ENCODE assay signal across 8 mouse cellular contexts in the genomic region with DNA sequence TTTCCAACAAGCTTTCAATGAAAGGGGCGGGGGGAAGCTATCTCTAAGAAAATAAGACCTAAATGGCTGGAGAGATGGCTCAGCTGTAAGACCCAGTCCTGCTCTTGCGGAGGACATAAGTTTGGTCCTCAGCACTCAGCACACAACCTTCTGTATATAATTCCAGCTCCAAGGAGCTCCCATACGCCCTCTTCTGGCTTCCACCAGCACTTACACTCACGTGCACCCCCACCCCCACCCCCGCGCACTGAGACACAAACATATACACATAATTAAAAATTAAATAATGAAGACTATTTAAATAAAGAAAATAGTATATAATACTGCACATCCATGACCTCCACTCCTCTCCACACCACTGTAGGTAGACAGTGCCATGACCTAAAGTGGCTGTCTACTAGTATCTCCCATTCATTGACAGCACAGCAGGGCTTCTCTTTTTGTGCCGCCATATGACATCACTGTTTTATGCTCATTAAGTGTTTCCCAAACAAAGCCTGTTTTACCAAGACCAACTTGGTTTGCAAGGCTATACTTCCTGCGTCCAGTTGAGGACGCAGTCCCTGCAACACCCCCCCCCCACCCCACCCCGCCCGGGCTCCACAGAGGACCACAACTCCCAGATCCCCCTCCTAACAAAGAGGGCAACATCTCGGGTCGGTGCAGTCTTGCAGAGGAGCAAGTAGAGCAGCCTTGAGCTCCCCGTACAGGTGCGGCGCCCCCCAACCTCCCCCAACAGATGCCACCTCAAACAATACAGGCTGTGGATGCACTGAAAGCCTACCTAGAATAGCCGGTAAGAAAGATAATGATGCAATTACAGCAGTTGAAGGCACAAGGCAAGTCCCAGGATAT. TPM values are rescaled to one million over a fixed set of nuclear protein-coding genes. Genes with fewer than 3 reads are reported as not detected.
DNase-seq lines count a peak whose midpoint lies in the region; ATAC-seq and TF ChIP-seq lines count a peak whose summit lies in the region.

No protein-coding gene starts in this region.

- H3K27me3 ChIP-seq in lung, embryonic 14.5 days (ENCODE audit: insufficient read depth, low read length), result no peaks in the 10 kb centered on the region
- no peaks in the 10 kb centered on the region for H3K27me3 ChIP-seq in embryonic facial prominence, embryonic 14.5 days (replicated peaks; ENCODE audit: control insufficient read depth, insufficient read depth, low read length)
- H3K27me3 ChIP-seq in limb, embryonic 13.5 days, result no peaks in the 10 kb centered on the region

- peak overlapping the region; percentile 56 for H3K9ac ChIP-seq in lung, embryonic 14.5 days
- peak overlapping the region; percentile 64 for H3K9ac ChIP-seq in embryonic facial prominence, embryonic 14.5 days (ENCODE audit: low read depth, low read length)
- peak overlapping the region; percentile 68 for H3K9ac ChIP-seq in limb, embryonic 13.5 days

- H3K36me3 ChIP-seq in lung, embryonic 14.5 days (ENCODE audit: insufficient read depth), result no peaks in the 10 kb centered on the region
- no peaks in the 10 kb centered on the region for H3K36me3 ChIP-seq in embryonic facial prominence, embryonic 14.5 days (ENCODE audit: control insufficient read depth, insufficient read depth, low read length)
- H3K36me3 ChIP-seq in limb, embryonic 13.5 days, result peaks cover 2% of the 10 kb centered on the region; the same call in 1 of the 2 replicates

- H3K4me3 ChIP-seq in lung, embryonic 14.5 days (ENCODE audit: low read depth, low read length), result peak overlapping the region; percentile 55
- H3K4me3 ChIP-seq in embryonic facial prominence, embryonic 14.5 days (ENCODE audit: low read depth, low read length), result peak overlapping the region; percentile 66
- peak overlapping the region; percentile 64 for H3K4me3 ChIP-seq in limb, embryonic 13.5 days

- ATAC-seq in lung, embryonic 14.5 days (ENCODE audit: insufficient read depth), result peak; percentile 71
- ATAC-seq in embryonic facial prominence, embryonic 14.5 days (ENCODE audit: low read depth), result peak; percentile 76
- peak; percentile 79 for ATAC-seq in limb, embryonic 13.5 days (ENCODE audit: low FRiP score, low read depth)

- H3K4me1 ChIP-seq in lung, embryonic 14.5 days (ENCODE audit: insufficient read depth), result no peaks in the 10 kb centered on the region
- peaks cover 4% of the 10 kb centered on the region for H3K4me1 ChIP-seq in embryonic facial prominence, embryonic 14.5 days (ENCODE audit: control insufficient read depth, insufficient read depth, low read length)
- H3K4me1 ChIP-seq in limb, embryonic 13.5 days, result peaks cover 14% of the 10 kb centered on the region

- TF ChIP-seq CTCF in lung, embryonic 14.5 days (IDR thresholded peaks at IDR 0.05; ENCODE audit: low read depth), result 0 out of 2 replicates have a peak, but pooled peaks have one; percentile 8

- H3K27ac ChIP-seq in lung, embryonic 14.5 days (ENCODE audit: low read depth), result peak overlapping the region; percentile 6; the same call in 1 of the 2 replicates
- peak overlapping the region; percentile 58; the same call in 1 of the 2 replicates for H3K27ac ChIP-seq in embryonic facial prominence, embryonic 14.5 days (replicated peaks; ENCODE audit: low read depth, low read length)
- no peak overlapping the region for H3K27ac ChIP-seq in limb, embryonic 13.5 days

- peak overlapping the region; percentile 90 for H3K4me2 ChIP-seq in lung, embryonic 14.5 days
- H3K4me2 ChIP-seq in embryonic facial prominence, embryonic 14.5 days (ENCODE audit: low read depth, low read length), result peak overlapping the region; percentile 96
- H3K4me2 ChIP-seq in limb, embryonic 13.5 days (replicated peaks), result peak overlapping the region; percentile 84

- no peak for DNase-seq in lung, embryonic 14.5 days
- no peak for DNase-seq in lung, postnatal 36 days
- no peak for DNase-seq in embryonic facial prominence, embryonic 14.5 days (ENCODE audit: low spot score)
- peak; percentile 42 for DNase-seq in retina, embryonic 14.5 days (ENCODE audit: low spot score)
- DNase-seq in cerebellum, postnatal 25 days, result no peak
- no peak for DNase-seq in spleen, postnatal 10 days (ENCODE audit: low spot score in 2 of 2)
- DNase-seq in urinary bladder, postnatal 36 days (ENCODE audit: low spot score in 2 of 2), result no peak

- 24% methylated on average over 17 of the region's 17 CpGs for WGBS in lung, embryonic 14.5 days
- WGBS in embryonic facial prominence, embryonic 14.5 days, result 27% methylated on average over 17 of the region's 17 CpGs
- WGBS in limb, embryonic 13.5 days, result 27% methylated on average over 17 of the region's 17 CpGs

- H3K9me3 ChIP-seq in lung, embryonic 14.5 days (ENCODE audit: low read depth, low read length), result no peaks in the 10 kb centered on the region
- no peaks in the 10 kb centered on the region for H3K9me3 ChIP-seq in embryonic facial prominence, embryonic 14.5 days (ENCODE audit: control insufficient read depth, low read length)
- no peaks in the 10 kb centered on the region for H3K9me3 ChIP-seq in limb, embryonic 13.5 days

RNA-seq across cellular contexts. Expression of gene Ttll1, which starts 0.5 kb away (rescaled TPM):
- 13.8 and 15.1 TPM in 2 replicates for polyA plus RNA-seq in lung, embryonic 14.5 days (2014; fragmentation: Nextera tagmentation; extraction: Ambion mirVana)
- polyA plus RNA-seq in embryonic facial prominence, embryonic 14.5 days (2014; fragmentation: Nextera tagmentation; extraction: Ambion mirVana), result 9.4 and 11.3 TPM in 2 replicates
- 23.4 and 25.1 TPM in 2 replicates for polyA plus RNA-seq in limb, embryonic 13.5 days (2015; fragmentation: Nextera tagmentation; extraction: Ambion mirVana)

RNA-seq across cellular contexts. Expression of gene Bik, which starts 16.5 kb away (rescaled TPM):
- polyA plus RNA-seq in lung, embryonic 14.5 days (2014; fragmentation: Nextera tagmentation; extraction: Ambion mirVana), result 12.1 and 14.2 TPM in 2 replicates
- polyA plus RNA-seq in embryonic facial prominence, embryonic 14.5 days (2014; fragmentation: Nextera tagmentation; extraction: Ambion mirVana), result 5.2 and 5.6 TPM in 2 replicates
- 3.5 and 3.7 TPM in 2 replicates for polyA plus RNA-seq in limb, embryonic 13.5 days (2015; fragmentation: Nextera tagmentation; extraction: Ambion mirVana)

RNA-seq across cellular contexts. Expression of gene Pacsin2, which starts 45.8 kb away (rescaled TPM):
- 62.3 and 63.8 TPM in 2 replicates for polyA plus RNA-seq in lung, embryonic 14.5 days (2014; fragmentation: Nextera tagmentation; extraction: Ambion mirVana)
- 49.3 TPM in 2 replicates for polyA plus RNA-seq in embryonic facial prominence, embryonic 14.5 days (2014; fragmentation: Nextera tagmentation; extraction: Ambion mirVana)
- polyA plus RNA-seq in limb, embryonic 13.5 days (2015; fragmentation: Nextera tagmentation; extraction: Ambion mirVana), result 51.8 and 53.3 TPM in 2 replicates

RNA-seq across cellular contexts. Expression of gene Tspo, which starts 53.2 kb away (rescaled TPM):
- polyA plus RNA-seq in lung, embryonic 14.5 days (2014; fragmentation: Nextera tagmentation; extraction: Ambion mirVana), result 76.9 and 83.9 TPM in 2 replicates
- polyA plus RNA-seq in embryonic facial prominence, embryonic 14.5 days (2014; fragmentation: Nextera tagmentation; extraction: Ambion mirVana), result 56.7 and 70.8 TPM in 2 replicates
- 40.4 and 41.9 TPM in 2 replicates for polyA plus RNA-seq in limb, embryonic 13.5 days (2015; fragmentation: Nextera tagmentation; extraction: Ambion mirVana)

RNA-seq across cellular contexts. Expression of gene Mcat, which starts 53.4 kb away (rescaled TPM):
- polyA plus RNA-seq in lung, embryonic 14.5 days (2014; fragmentation: Nextera tagmentation; extraction: Ambion mirVana), result 38.8 and 43.1 TPM in 2 replicates
- polyA plus RNA-seq in embryonic facial prominence, embryonic 14.5 days (2014; fragmentation: Nextera tagmentation; extraction: Ambion mirVana), result 34.9 and 37.1 TPM in 2 replicates
- 39.4 and 41.6 TPM in 2 replicates for polyA plus RNA-seq in limb, embryonic 13.5 days (2015; fragmentation: Nextera tagmentation; extraction: Ambion mirVana)
